Mouse (Mus musculus): ENCODE results near the gene H2-K1.
"Not testable (repeated sequence)": the region's sequence is repeated elsewhere in the genome, so short reads cannot be mapped to it uniquely, and the experiment has no call there.

Gene H2-K1

GRCm38 (mm10) chr17:33954646-33955554 lies 45.2 kb downstream of the H2-K1 start:
- no peak for DNase-seq (ENCODE audit: low read depth)

- no peak for DNase-seq (ENCODE audit: low read depth)
Measured at GRCm38 (mm10) chr17:33953961-33954565, 46.1 kb downstream of the H2-K1 start.

- DNase-seq (ENCODE audit: low read depth): no peak
Measured at GRCm38 (mm10) chr17:33953310-33953709, 46.8 kb downstream of the H2-K1 start.

GRCm38 (mm10) chr17:33952879-33953278 lies 47.3 kb downstream of the H2-K1 start:
- DNase-seq (ENCODE audit: low read depth): no peak

GRCm38 (mm10) chr17:33952015-33952414 lies 48.1 kb downstream of the H2-K1 start:
- DNase-seq (ENCODE audit: low read depth): not testable (repeated sequence)

- peak; percentile 50 for DNase-seq (ENCODE audit: low read depth)
Measured at GRCm38 (mm10) chr17:33951021-33951946, 48.9 kb downstream of the H2-K1 start, which contains the start of gene B3galt4. TSS of gene B3galt4 (minus strand) at chr17:33951488.

- DNase-seq (ENCODE audit: low read depth): no peak
Measured at GRCm38 (mm10) chr17:33950131-33950625, 50.0 kb downstream of the H2-K1 start.

- no peak for DNase-seq (ENCODE audit: low read depth)
Measured at GRCm38 (mm10) chr17:33948905-33949537, 51.1 kb downstream of the H2-K1 start.

- no peak for DNase-seq (ENCODE audit: low read depth)
Measured at GRCm38 (mm10) chr17:33948090-33948904, 51.9 kb downstream of the H2-K1 start.

- peak; percentile 71 for DNase-seq (ENCODE audit: low read depth)
Measured at GRCm38 (mm10) chr17:33947430-33948089, 52.6 kb downstream of the H2-K1 start.

Data from 416B (cell line).